Mouse (Mus musculus) G1E-ER4 (cell line): ENCODE data around the gene Atp6v0e. TPM values are rescaled to one million over a fixed set of nuclear protein-coding genes. Genes with fewer than 3 reads are reported as not detected.

Source experiments
- GATA1 ChIP-seq: IDR thresholded peaks from one replicate; pipeline ENCODE4 v1.8.0; 2012; ENCODE audit warnings: low read length, inconsistent platforms
- polyA plus RNA-seq: library from polyadenylated mRNA; stranded (reverse); fragments of >175 nt; gene quantifications from 2 replicates; pipeline ENCODE4 v1.2.3, GENCODE M21; 2012

Gene Atp6v0e
- polyA plus RNA-seq, 1 experiment = 15.5 TPM

- no peak for TF ChIP-seq GATA1
Measured at GRCm38 (mm10) chr17:26658854-26659572, 4.0 kb upstream of the Atp6v0e start.

GRCm38 (mm10) chr17:26659573-26659915, 3.5 kb upstream of the Atp6v0e start:
- no peak for TF ChIP-seq GATA1

GRCm38 (mm10) chr17:26660192-26660912, 2.7 kb upstream of the Atp6v0e start:
- no peak for TF ChIP-seq GATA1

- no peak for TF ChIP-seq GATA1
Measured at GRCm38 (mm10) chr17:26662204-26662603, 827 bp upstream of the Atp6v0e start.

- TF ChIP-seq GATA1 = no peak
Measured at GRCm38 (mm10) chr17:26665600-26665999, 2.6 kb downstream of the Atp6v0e start.

- no peak for TF ChIP-seq GATA1
Measured at GRCm38 (mm10) chr17:26671268-26671667, 8.2 kb downstream of the Atp6v0e start.

- TF ChIP-seq GATA1 = no peak
Measured at GRCm38 (mm10) chr17:26675845-26676244, 12.8 kb downstream of the Atp6v0e start.

GRCm38 (mm10) chr17:26676252-26676615, 13.2 kb downstream of the Atp6v0e start:
- TF ChIP-seq GATA1 = no peak

GRCm38 (mm10) chr17:26676616-26677376, 13.8 kb downstream of the Atp6v0e start:
- TF ChIP-seq GATA1 = no peak

- TF ChIP-seq GATA1 = peak; percentile 86
Measured at GRCm38 (mm10) chr17:26677711-26678637, 14.9 kb downstream of the Atp6v0e start.

- no peak for TF ChIP-seq GATA1
Measured at GRCm38 (mm10) chr17:26681276-26681675, 18.2 kb downstream of the Atp6v0e start.

GRCm38 (mm10) chr17:26686334-26687000, 23.4 kb downstream of the Atp6v0e start:
- TF ChIP-seq GATA1 = no peak

GRCm38 (mm10) chr17:26688795-26689735, 26.0 kb downstream of the Atp6v0e start:
- no peak for TF ChIP-seq GATA1

GRCm38 (mm10) chr17:26689810-26690209, 26.8 kb downstream of the Atp6v0e start:
- no peak for TF ChIP-seq GATA1
